Mouse (Mus musculus) lung, embryonic 16.5 days (tissue): ENCODE measurements around the gene Zfp300. TPM values are rescaled to one million over a fixed set of nuclear protein-coding genes. Genes with fewer than 3 reads are reported as not detected.

Experiments used
- ATAC-seq: fragments of 200-750 bp; cut with Nextera tagmentation; 2 replicates; pipeline ENCODE4 v1.8.0; 2017; ENCODE audit warnings: low read depth, mild to moderate bottlenecking, moderate library complexity
- H3K27ac ChIP-seq: fragments of 300-500 bp; sonication (generic); 2 replicates; pipeline ENCODE4 v1.5.1; 2014; ENCODE audit warnings: mild to moderate bottlenecking, control low read depth, low read length
- H3K27me3 ChIP-seq: fragments of 300-500 bp; sonication (generic); 2 replicates; pipeline ENCODE4 v1.6.1; 2014; ENCODE audit warnings: low read depth, low read length, mixed read lengths; ENCODE audit not compliant: control insufficient read depth, insufficient read depth
- H3K36me3 ChIP-seq: fragments of 300-500 bp; sonication (generic); 2 replicates; pipeline ENCODE4 v1.6.1; 2014; ENCODE audit warnings: low read length; ENCODE audit not compliant: control insufficient read depth, insufficient read depth
- H3K4me1 ChIP-seq: fragments of 300-500 bp; sonication (generic); replicated peaks from 2 replicates; pipeline ENCODE4 v1.6.1; 2014; ENCODE audit warnings: low read length, mixed read lengths; ENCODE audit not compliant: control insufficient read depth, insufficient read depth
- H3K4me2 ChIP-seq: fragments of 300-500 bp; sonication (generic); 2 replicates; pipeline ENCODE4 v1.6.1; 2014; ENCODE audit warnings: low read depth, low read length, control low read depth
- H3K4me3 ChIP-seq: fragments of 300-500 bp; sonication (generic); 2 replicates; pipeline ENCODE4 v1.5.1; 2014; ENCODE audit warnings: mild to moderate bottlenecking, low read length, control low read depth
- H3K9ac ChIP-seq: fragments of 300-500 bp; sonication (generic); 2 replicates; pipeline ENCODE4 v1.6.1; 2014; ENCODE audit warnings: low read length, control low read depth
- H3K9me3 ChIP-seq: fragments of 300-500 bp; sonication (generic); 2 replicates; pipeline ENCODE4 v1.6.1; 2016; ENCODE audit warnings: low read length; ENCODE audit not compliant: control insufficient read depth
- WGBS: fragments of 180-500 bp; shearing (Covaris S2); extraction: QIAGEN DNeasy Blood & Tissue Kit; methylation state at CpG from one replicate; pipeline ENCODE4 v1.1.7; 2014; 5-methylcytosine and 5-hydroxymethylcytosine counted together
- polyA plus RNA-seq: library from polyadenylated mRNA; unstranded; fragments of >200 nt; fragmentation: Nextera tagmentation; extraction: Ambion mirVana; gene quantifications from 2 replicates; pipeline ENCODE4 v1.2.1, GENCODE M21; 2015

Zfp300 gene
- 0.85 and 1.3 TPM in 2 replicates for polyA plus RNA-seq

- Histone ChIP-seq H3K9ac (peak within 1 kb of the TSS; percentile 57), H3K27ac (peak within 1 kb of the TSS; percentile 73), H3K4me1 (no peaks in the 10 kb centered on the region), H3K36me3 (no peaks in the 10 kb centered on the region), H3K27me3 (no peaks in the 10 kb centered on the region), H3K4me2 (peak within 1 kb of the TSS; percentile 60), H3K9me3 (no peaks in the 10 kb centered on the region), H3K4me3 (peak within 1 kb of the TSS; percentile 53)
- WGBS, result 18% methylated on average over 27 of the region's 27 CpGs
- peak; percentile 92 for ATAC-seq
Observed at GRCm38 (mm10) chrX:21088983-21089866, at the start of gene Zfp300. Gene Zfp300 (minus strand): TSS chrX:21089527.

- no peaks in the 10 kb centered on the region for H3K9me3 ChIP-seq
- no peak for ATAC-seq
- no peak within 1 kb of the TSS for H3K4me2 ChIP-seq
- H3K4me3 ChIP-seq, result no peak within 1 kb of the TSS
- no peak within 1 kb of the TSS for H3K9ac ChIP-seq
- H3K27me3 ChIP-seq, result no peaks in the 10 kb centered on the region
- 75% methylated on average over 4 of the region's 4 CpGs for WGBS
- no peaks in the 10 kb centered on the region for H3K4me1 ChIP-seq
- H3K36me3 ChIP-seq, result no peaks in the 10 kb centered on the region
- no peak within 1 kb of the TSS for H3K27ac ChIP-seq
Observed at GRCm38 (mm10) chrX:21115520-21115919, 26.2 kb upstream of the Zfp300 start, which contains the start of gene Ssxa1. Gene Ssxa1 (plus strand): TSS chrX:21115820.

GRCm38 (mm10) chrX:21089867-21090239 lies 526 bp upstream of the Zfp300 start:
- Histone ChIP-seq H3K27ac (no peak overlapping the region), H3K9me3 (no peaks in the 10 kb centered on the region), H3K9ac (0 out of 2 replicates have a peak overlapping the region, but pooled peaks have one; percentile 57), H3K36me3 (no peaks in the 10 kb centered on the region), H3K4me1 (no peaks in the 10 kb centered on the region), H3K27me3 (no peaks in the 10 kb centered on the region), H3K4me3 (peak overlapping the region; percentile 53), H3K4me2 (peak overlapping the region; percentile 60)
- WGBS, result 49% methylated on average over 7 of the region's 7 CpGs
- ATAC-seq, result no peak

GRCm38 (mm10) chrX:21088645-21088982 lies 713 bp downstream of the Zfp300 start:
- H3K4me2 ChIP-seq, result peak overlapping the region; percentile 60
- H3K4me1 ChIP-seq, result no peaks in the 10 kb centered on the region
- 32% methylated on average over 6 of the region's 6 CpGs for WGBS
- peak overlapping the region; percentile 53 for H3K4me3 ChIP-seq
- ATAC-seq, result peak; percentile 41
- no peaks in the 10 kb centered on the region for H3K9me3 ChIP-seq
- no peaks in the 10 kb centered on the region for H3K27me3 ChIP-seq
- peak overlapping the region; percentile 57 for H3K9ac ChIP-seq
- H3K27ac ChIP-seq, result peak overlapping the region; percentile 73; the same call in 1 of the 2 replicates
- H3K36me3 ChIP-seq, result no peaks in the 10 kb centered on the region

GRCm38 (mm10) chrX:21068106-21068505 lies 21.2 kb downstream of the Zfp300 start, which contains the start of gene Spaca5:
Gene Spaca5 (plus strand): TSS chrX:21068406.
- Histone ChIP-seq H3K9ac (no peak within 1 kb of the TSS), H3K4me2 (no peak within 1 kb of the TSS), H3K27ac (no peak within 1 kb of the TSS), H3K9me3 (no peaks in the 10 kb centered on the region), H3K4me1 (no peaks in the 10 kb centered on the region), H3K27me3 (no peaks in the 10 kb centered on the region), H3K36me3 (no peaks in the 10 kb centered on the region), H3K4me3 (no peak within 1 kb of the TSS)
- no peak for ATAC-seq

GRCm38 (mm10) chrX:21062544-21062890 lies 26.8 kb downstream of the Zfp300 start:
- 74% methylated on average over 3 of the region's 3 CpGs for WGBS
- Histone ChIP-seq H3K36me3 (no peaks in the 10 kb centered on the region), H3K4me2 (peak overlapping the region; percentile 56), H3K9ac (no peak overlapping the region), H3K27me3 (no peaks in the 10 kb centered on the region), H3K9me3 (no peaks in the 10 kb centered on the region), H3K27ac (no peak overlapping the region), H3K4me3 (peak overlapping the region; percentile 61), H3K4me1 (no peaks in the 10 kb centered on the region)
- ATAC-seq, result peak; percentile 4; the same call in 1 of the 2 replicates

- 14% methylated on average over 25 of the region's 25 CpGs for WGBS
- H3K4me1 ChIP-seq, result no peaks in the 10 kb centered on the region
- no peaks in the 10 kb centered on the region for H3K36me3 ChIP-seq
- ATAC-seq, result peak; percentile 96
- H3K4me2 ChIP-seq, result peak within 1 kb of the TSS; percentile 56
- H3K9me3 ChIP-seq, result no peaks in the 10 kb centered on the region
- peak within 1 kb of the TSS; percentile 61 for H3K4me3 ChIP-seq
- no peak within 1 kb of the TSS for H3K27ac ChIP-seq
- no peaks in the 10 kb centered on the region for H3K27me3 ChIP-seq
- peak within 1 kb of the TSS; percentile 68 for H3K9ac ChIP-seq
Observed at GRCm38 (mm10) chrX:21061866-21062543, 27.3 kb downstream of the Zfp300 start, which contains the start of gene Zfp182. Gene Zfp182 (minus strand): TSS chrX:21062316.

GRCm38 (mm10) chrX:21061460-21061859 lies 27.9 kb downstream of the Zfp300 start:
- Histone ChIP-seq H3K27me3 (no peaks in the 10 kb centered on the region), H3K4me3 (peak overlapping the region; percentile 61), H3K4me2 (peak overlapping the region; percentile 56), H3K36me3 (no peaks in the 10 kb centered on the region), H3K9ac (peak overlapping the region; percentile 68), H3K27ac (no peak overlapping the region), H3K9me3 (no peaks in the 10 kb centered on the region), H3K4me1 (no peaks in the 10 kb centered on the region)
- ATAC-seq, result peak; percentile 59
- WGBS, result 26% methylated on average over 9 of the region's 9 CpGs
